In genomic region chr17:35125081-35125480, GRCm38 (mm10) we compare ENCODE assay signal across 10 mouse cellular contexts. TPM values are rescaled to one million over a fixed set of nuclear protein-coding genes. Genes with fewer than 3 reads are reported as not detected.
DNase-seq lines count a peak whose midpoint lies in the region; ATAC-seq and TF ChIP-seq lines count a peak whose summit lies in the region.
"Had no signal": no experiment of that assay in that cellular context is flagged by ENCODE, and none has a peak within 500 bp of the region (broad histone marks: within the 10 kb centered on the region; RNA-seq: fewer than 3 reads in every experiment).

No protein-coding gene starts in this region.

- ATAC-seq in heart, embryonic 12.5 days (ENCODE audit: insufficient number of reproducible peaks, low FRiP score): no peak
- no peak for ATAC-seq in intestine, embryonic 16.5 days

- no peak for TF ChIP-seq CTCF in lung, adult 2 months (IDR thresholded peaks at IDR 0.05; ENCODE audit: insufficient read depth, low read length)

- H3K27ac ChIP-seq in heart, embryonic 12.5 days (ENCODE audit: poor library complexity, severe bottlenecking): no peak overlapping the region
- H3K27ac ChIP-seq in intestine, embryonic 16.5 days (ENCODE audit: low read length): peak overlapping the region; percentile 94

- H3K9me3 ChIP-seq in heart, embryonic 12.5 days (replicated peaks): no peaks in the 10 kb centered on the region
- no peaks in the 10 kb centered on the region for H3K9me3 ChIP-seq in intestine, embryonic 16.5 days (ENCODE audit: control insufficient read depth, low read length)
- H3K9me3 ChIP-seq: neural tube, embryonic 13.5 days had no signal

- DNase-seq in heart, postnatal 14 days: no peak
- peak; percentile 15 for DNase-seq in lung, postnatal 36 days
- DNase-seq in lung, adult 2 months: no peak
- peak; percentile 26 for DNase-seq in splenic B cell, adult 2 months (ENCODE audit: low read depth, low spot score)
- no peak for DNase-seq in layer of hippocampus, postnatal 14 days (ENCODE audit: low spot score in 2 of 2)
- no peak for DNase-seq in spleen, adult 12 weeks (ENCODE audit: low spot score)

- no peak for TF ChIP-seq POLR2A in lung, adult 2 months (IDR thresholded peaks at IDR 0.05; ENCODE audit: borderline replicate concordance, extremely low read depth, low read depth, low read length)

- 92% methylated on average over 1 of the region's 1 CpGs for WGBS in heart, embryonic 12.5 days
- WGBS in lung, adult 2 months: 93% methylated on average over 1 of the region's 1 CpGs
- WGBS in intestine, embryonic 16.5 days: 87% methylated on average over 1 of the region's 1 CpGs

- no peak overlapping the region; the same call in 1 of the 2 replicates for H3K9ac ChIP-seq in heart, embryonic 12.5 days
- peak overlapping the region; percentile 91 for H3K9ac ChIP-seq in intestine, embryonic 16.5 days (ENCODE audit: low read depth, low read length)

- H3K36me3 ChIP-seq in heart, embryonic 12.5 days: peaks cover 33% of the 10 kb centered on the region
- peaks cover 5% of the 10 kb centered on the region for H3K36me3 ChIP-seq in intestine, embryonic 16.5 days (ENCODE audit: control insufficient read depth, insufficient read depth, low read length)
- H3K36me3 ChIP-seq in splenic B cell, adult 2 months (ENCODE audit: control insufficient read depth, insufficient read depth, low read length, poor library complexity, severe bottlenecking): peaks cover 8% of the 10 kb centered on the region; the same call in 1 of the 2 replicates

- peak overlapping the region; percentile 82 for H3K4me2 ChIP-seq in heart, embryonic 12.5 days
- peak overlapping the region; percentile 90; the same call in 1 of the 2 replicates for H3K4me2 ChIP-seq in intestine, embryonic 16.5 days (ENCODE audit: low read depth, low read length)

- H3K4me3 ChIP-seq in heart, embryonic 12.5 days: peak overlapping the region; percentile 75; the same call in 1 of the 2 replicates
- no peak overlapping the region for H3K4me3 ChIP-seq in lung, adult 2 months (replicated peaks; ENCODE audit: extremely low read depth, low read depth, low read length)
- peak overlapping the region; percentile 77; the same call in 1 of the 2 replicates for H3K4me3 ChIP-seq in intestine, embryonic 16.5 days (ENCODE audit: low read length)

- intact Hi-C loops in heart, postnatal 14 days (cut with DNase I): loop anchor here (5.0 kb wide), 2 partner anchors 37 to 107 kb away; partner anchors contain the start of genes Atp6v1g2 and Prrc2a

- H3K4me1 ChIP-seq in heart, embryonic 12.5 days (replicated peaks): peaks cover 43% of the 10 kb centered on the region
- peaks cover 19% of the 10 kb centered on the region for H3K4me1 ChIP-seq in lung, adult 2 months (ENCODE audit: control insufficient read depth, insufficient read depth, low read length)
- H3K4me1 ChIP-seq in intestine, embryonic 16.5 days (ENCODE audit: control insufficient read depth, insufficient read depth, low read length): peaks cover 31% of the 10 kb centered on the region

- H3K27me3 ChIP-seq in heart, embryonic 12.5 days (replicated peaks): no peaks in the 10 kb centered on the region
- H3K27me3 ChIP-seq in intestine, embryonic 16.5 days (replicated peaks; ENCODE audit: control insufficient read depth, insufficient read depth, low read length): no peaks in the 10 kb centered on the region
- no peaks in the 10 kb centered on the region; the same call in 1 of the 2 replicates for H3K27me3 ChIP-seq in splenic B cell, adult 2 months (ENCODE audit: control insufficient read depth, insufficient read depth, low read length, poor library complexity, severe bottlenecking)
- H3K27me3 ChIP-seq: neural tube, embryonic 13.5 days had no signal

RNA-seq across cellular contexts. Expression of gene D17H6S53E, which starts 1.1 kb away (rescaled TPM):
- polyA plus RNA-seq in heart, embryonic 12.5 days (2016; fragmentation: Nextera tagmentation; extraction: Ambion mirVana): 8.6 and 8.7 TPM in 2 replicates
- total RNA-seq in heart, postnatal 14 days (2021): 10 to 100 TPM; 28.0 to 29.6 TPM
- polyA plus RNA-seq in lung, adult 2 months (2012; rRNA removed): 12.1 and 12.9 TPM in 2 replicates
- polyA plus RNA-seq in intestine, embryonic 16.5 days (2015; fragmentation: Nextera tagmentation; extraction: Ambion mirVana): 15.4 and 18.3 TPM in 2 replicates
- total RNA-seq in layer of hippocampus, postnatal 14 days (2021): 10 to 100 TPM; 20.8 to 26.1 TPM

RNA-seq across cellular contexts. Expression of gene Csnk2b, which starts 3.2 kb away (rescaled TPM):
- 190 and 207 TPM in 2 replicates for polyA plus RNA-seq in heart, embryonic 12.5 days (2016; fragmentation: Nextera tagmentation; extraction: Ambion mirVana)
- 100 to 1,000 TPM; 172 to 176 TPM for total RNA-seq in heart, postnatal 14 days (2021)
- polyA plus RNA-seq in lung, adult 2 months (2012; rRNA removed): 232 and 297 TPM in 2 replicates
- 246 and 254 TPM in 2 replicates for polyA plus RNA-seq in intestine, embryonic 16.5 days (2015; fragmentation: Nextera tagmentation; extraction: Ambion mirVana)
- total RNA-seq in layer of hippocampus, postnatal 14 days (2021): 100 to 1,000 TPM; 174 to 179 TPM

RNA-seq across cellular contexts. Expression of gene Gpank1, which starts 3.8 kb away (rescaled TPM):
- 11.1 and 15.1 TPM in 2 replicates for polyA plus RNA-seq in heart, embryonic 12.5 days (2016; fragmentation: Nextera tagmentation; extraction: Ambion mirVana)
- 1 to 10 TPM; 7.0 to 7.7 TPM for total RNA-seq in heart, postnatal 14 days (2021)
- polyA plus RNA-seq in lung, adult 2 months (2012; rRNA removed): 17.9 and 21.9 TPM in 2 replicates
- 16.8 and 21.3 TPM in 2 replicates for polyA plus RNA-seq in intestine, embryonic 16.5 days (2015; fragmentation: Nextera tagmentation; extraction: Ambion mirVana)
- total RNA-seq in layer of hippocampus, postnatal 14 days (2021): 10 to 100 TPM; 10.2 to 13.2 TPM

RNA-seq across cellular contexts. Expression of gene Apom, which starts 6.8 kb away (rescaled TPM):
- 1.3 and 8.3 TPM in 2 replicates for polyA plus RNA-seq in heart, embryonic 12.5 days (2016; fragmentation: Nextera tagmentation; extraction: Ambion mirVana)
- total RNA-seq in heart, postnatal 14 days (2021): not detected
- 0.12 TPM in 1 of 2 replicates, not detected in the other for polyA plus RNA-seq in lung, adult 2 months (2012; rRNA removed)
- polyA plus RNA-seq in intestine, embryonic 16.5 days (2015; fragmentation: Nextera tagmentation; extraction: Ambion mirVana): 9.4 and 20.2 TPM in 2 replicates
- not detected for total RNA-seq in layer of hippocampus, postnatal 14 days (2021)
- total RNA-seq: gastrocnemius, adult 8-10 months had no signal

RNA-seq across cellular contexts. Expression of gene Ly6g5b, which starts 9.9 kb away (rescaled TPM):
- 0.32 and 0.38 TPM in 2 replicates for polyA plus RNA-seq in heart, embryonic 12.5 days (2016; fragmentation: Nextera tagmentation; extraction: Ambion mirVana)
- under 1 TPM in 1 of 2 experiments, not detected in 1; 0.41 TPM for total RNA-seq in heart, postnatal 14 days (2021)
- polyA plus RNA-seq in lung, adult 2 months (2012; rRNA removed): 1.4 and 2.0 TPM in 2 replicates
- polyA plus RNA-seq in intestine, embryonic 16.5 days (2015; fragmentation: Nextera tagmentation; extraction: Ambion mirVana): 0.56 and 0.66 TPM in 2 replicates
- under 1 TPM; 0.67 to 0.74 TPM for total RNA-seq in layer of hippocampus, postnatal 14 days (2021)
- total RNA-seq: gastrocnemius, adult 8-10 months had no signal

Comparison
In these comparisons a context has a peak if more than half of its experiments do, and no peak if none do; other contexts are left out.
1. DNase-seq: peak in lung, postnatal 36 days (single experiment) and splenic B cell, adult 2 months (single experiment); none in heart, postnatal 14 days (0 of 2), lung, adult 2 months (single experiment), layer of hippocampus, postnatal 14 days (0 of 2) and spleen, adult 12 weeks (single experiment).